Mouse (Mus musculus) kidney, adult 2 months (tissue): Measurements from ENCODE around the gene Clcn2. TPM values are rescaled to one million over a fixed set of nuclear protein-coding genes. Genes with fewer than 3 reads are reported as not detected.
A peak's percentile ranks its signal among the peaks of the same experiment; 100 is the strongest.

Source experiments
- DNase-seq: peaks from one replicate; pipeline ENCODE4 v3.0.0; 2021
- H3K27ac ChIP-seq: fragments of 200-500 bp; 2 replicates; pipeline ENCODE4 v1.5.1; 2012; ENCODE audit warnings: low read depth, low read length, control low read depth, inconsistent platforms; ENCODE audit not compliant: insufficient read depth
- H3K27me3 ChIP-seq: fragments of 200-500 bp; replicated peaks from 2 replicates; pipeline ENCODE4 v1.6.1; 2012; ENCODE audit warnings: mild to moderate bottlenecking, moderate library complexity, low read length, inconsistent platforms; ENCODE audit not compliant: control insufficient read depth, insufficient read depth
- H3K36me3 ChIP-seq: fragments of 200-500 bp; 2 replicates; pipeline ENCODE4 v1.6.1; 2012; ENCODE audit warnings: mild to moderate bottlenecking, moderate library complexity, low read length, inconsistent platforms; ENCODE audit not compliant: control insufficient read depth, insufficient read depth
- H3K4me1 ChIP-seq: fragments of 200-500 bp; 2 replicates; pipeline ENCODE4 v1.6.1; 2011; ENCODE audit warnings: low read length; ENCODE audit not compliant: control insufficient read depth, insufficient read depth
- H3K4me3 ChIP-seq: fragments of 200-500 bp; 2 replicates; pipeline ENCODE4 v1.5.1; 2011; ENCODE audit warnings: mild to moderate bottlenecking, low read depth, low read length, control low read depth; ENCODE audit not compliant: insufficient read depth
- CTCF ChIP-seq: fragments of 200-500 bp; conservative IDR thresholded peaks from 2 replicates; pipeline ENCODE4 v1.5.1; 2011; ENCODE audit warnings: low read depth, mild to moderate bottlenecking, control low read depth, low read length, moderate library complexity, mixed read lengths; ENCODE audit not compliant: insufficient read depth, insufficient read length
- POLR2A ChIP-seq: fragments of 200-500 bp; IDR thresholded peaks from one replicate; pipeline ENCODE4 v1.6.1; 2011; ENCODE audit warnings: low read depth, low read length, control low read depth
- WGBS: fragments of 180-500 bp; shearing (Covaris S2); methylation state at CpG from one replicate; pipeline ENCODE4 v1.1.7; 2018; 5-methylcytosine and 5-hydroxymethylcytosine counted together
- polyA plus RNA-seq: library from polyadenylated mRNA; depleted of rRNA; stranded (reverse); fragments of >200 nt; gene quantifications from 2 replicates; pipeline ENCODE4 v1.2.3, GENCODE M21; 2012

The Clcn2 gene
- polyA plus RNA-seq, 1 experiment, result 21.4 TPM

GRCm38 (mm10) chr16:20690774-20691173 is 26.8 kb downstream of the Clcn2 start:
- no peak overlapping the region for H3K27ac ChIP-seq
- no peak for DNase-seq
- TF ChIP-seq CTCF, result no peak
- TF ChIP-seq POLR2A, result no peak
- H3K4me3 ChIP-seq, result no peak overlapping the region
- H3K4me1 ChIP-seq, result no peaks in the 10 kb centered on the region
- H3K36me3 ChIP-seq, result peaks cover 17% of the 10 kb centered on the region
- 76% methylated on average over 3 of the region's 3 CpGs for WGBS
- no peaks in the 10 kb centered on the region for H3K27me3 ChIP-seq

- DNase-seq, result peak; percentile 92
- 44% methylated on average over 10 of the region's 10 CpGs for WGBS
- H3K27ac ChIP-seq, result no peak overlapping the region
- no peak overlapping the region for H3K4me3 ChIP-seq
- H3K36me3 ChIP-seq, result peaks cover 22% of the 10 kb centered on the region
- no peaks in the 10 kb centered on the region for H3K27me3 ChIP-seq
- no peak for TF ChIP-seq CTCF
- H3K4me1 ChIP-seq, result peaks cover 5% of the 10 kb centered on the region; the same call in 1 of the 2 replicates
Measured at GRCm38 (mm10) chr16:20677974-20678675, 39.4 kb downstream of the Clcn2 start.

- no peak overlapping the region for H3K27ac ChIP-seq
- no peaks in the 10 kb centered on the region for H3K27me3 ChIP-seq
- WGBS, result 78% methylated on average over 5 of the region's 5 CpGs
- no peak overlapping the region for H3K4me3 ChIP-seq
- DNase-seq, result no peak
- H3K36me3 ChIP-seq, result peaks cover 21% of the 10 kb centered on the region
- H3K4me1 ChIP-seq, result peaks cover 5% of the 10 kb centered on the region; the same call in 1 of the 2 replicates
- TF ChIP-seq POLR2A, result no peak
Measured at GRCm38 (mm10) chr16:20677380-20677779, 40.2 kb downstream of the Clcn2 start.

GRCm38 (mm10) chr16:20676702-20677101 is 40.8 kb downstream of the Clcn2 start:
- H3K36me3 ChIP-seq, result peaks cover 18% of the 10 kb centered on the region
- peaks cover 5% of the 10 kb centered on the region; the same call in 1 of the 2 replicates for H3K4me1 ChIP-seq
- no peak for TF ChIP-seq CTCF
- no peak for TF ChIP-seq POLR2A
- 79% methylated on average over 4 of the region's 4 CpGs for WGBS
- no peak for DNase-seq
- H3K4me3 ChIP-seq, result no peak overlapping the region
- H3K27me3 ChIP-seq, result no peaks in the 10 kb centered on the region
- no peak overlapping the region for H3K27ac ChIP-seq

- H3K4me3 ChIP-seq, result no peak overlapping the region
- 81% methylated on average over 6 of the region's 6 CpGs for WGBS
- no peak overlapping the region for H3K27ac ChIP-seq
Measured at GRCm38 (mm10) chr16:20675213-20675612, 42.3 kb downstream of the Clcn2 start.

GRCm38 (mm10) chr16:20673706-20674303 is 43.7 kb downstream of the Clcn2 start:
- peak; percentile 79 for DNase-seq
- H3K4me1 ChIP-seq, result peaks cover 5% of the 10 kb centered on the region; the same call in 1 of the 2 replicates
- WGBS, result 2% methylated on average over 14 of the region's 14 CpGs

More at GRCm38 (mm10) chr16:20675213-20675612, 42.3 kb downstream of the Clcn2 start:
- Histone ChIP-seq H3K4me1 (peaks cover 5% of the 10 kb centered on the region; the same call in 1 of the 2 replicates), H3K36me3 (peaks cover 8% of the 10 kb centered on the region), H3K27me3 (no peaks in the 10 kb centered on the region)
- DNase-seq, result no peak
- TF ChIP-seq CTCF, result no peak
- TF ChIP-seq POLR2A, result no peak

GRCm38 (mm10) chr16:20672965-20673705 is 44.4 kb downstream of the Clcn2 start:
- peak; percentile 64 for DNase-seq
- TF ChIP-seq POLR2A (no peak), CTCF (no peak)
- Histone ChIP-seq H3K27ac (peak overlapping the region; percentile 67), H3K4me1 (peaks cover 5% of the 10 kb centered on the region; the same call in 1 of the 2 replicates), H3K27me3 (no peaks in the 10 kb centered on the region), H3K4me3 (peak overlapping the region; percentile 98), H3K36me3 (peaks cover 1% of the 10 kb centered on the region; the same call in 1 of the 2 replicates)
- 1% methylated on average over 65 of the region's 78 CpGs for WGBS

More at GRCm38 (mm10) chr16:20673706-20674303, 43.7 kb downstream of the Clcn2 start:
- TF ChIP-seq POLR2A (no peak), CTCF (no peak)
- H3K4me3 ChIP-seq, result peak overlapping the region; percentile 98
- H3K27ac ChIP-seq, result peak overlapping the region; percentile 67
- no peaks in the 10 kb centered on the region for H3K27me3 ChIP-seq
- H3K36me3 ChIP-seq, result peaks cover 5% of the 10 kb centered on the region
